Mouse (Mus musculus) spleen, adult 18-20 months (tissue): ENCODE results near the gene 1810043G02Rik.
"Not testable (repeated sequence)": the region's sequence is repeated elsewhere in the genome, so short reads cannot be mapped to it uniquely, and the experiment has no call there.

Source experiments
- DNase-seq, 2 experiments: peaks; one replicate each; pipeline ENCODE4 v3.0.0; 2022; ENCODE audit warnings: mixed read lengths in 2 of 2

1810043G02Rik gene

DNA sequence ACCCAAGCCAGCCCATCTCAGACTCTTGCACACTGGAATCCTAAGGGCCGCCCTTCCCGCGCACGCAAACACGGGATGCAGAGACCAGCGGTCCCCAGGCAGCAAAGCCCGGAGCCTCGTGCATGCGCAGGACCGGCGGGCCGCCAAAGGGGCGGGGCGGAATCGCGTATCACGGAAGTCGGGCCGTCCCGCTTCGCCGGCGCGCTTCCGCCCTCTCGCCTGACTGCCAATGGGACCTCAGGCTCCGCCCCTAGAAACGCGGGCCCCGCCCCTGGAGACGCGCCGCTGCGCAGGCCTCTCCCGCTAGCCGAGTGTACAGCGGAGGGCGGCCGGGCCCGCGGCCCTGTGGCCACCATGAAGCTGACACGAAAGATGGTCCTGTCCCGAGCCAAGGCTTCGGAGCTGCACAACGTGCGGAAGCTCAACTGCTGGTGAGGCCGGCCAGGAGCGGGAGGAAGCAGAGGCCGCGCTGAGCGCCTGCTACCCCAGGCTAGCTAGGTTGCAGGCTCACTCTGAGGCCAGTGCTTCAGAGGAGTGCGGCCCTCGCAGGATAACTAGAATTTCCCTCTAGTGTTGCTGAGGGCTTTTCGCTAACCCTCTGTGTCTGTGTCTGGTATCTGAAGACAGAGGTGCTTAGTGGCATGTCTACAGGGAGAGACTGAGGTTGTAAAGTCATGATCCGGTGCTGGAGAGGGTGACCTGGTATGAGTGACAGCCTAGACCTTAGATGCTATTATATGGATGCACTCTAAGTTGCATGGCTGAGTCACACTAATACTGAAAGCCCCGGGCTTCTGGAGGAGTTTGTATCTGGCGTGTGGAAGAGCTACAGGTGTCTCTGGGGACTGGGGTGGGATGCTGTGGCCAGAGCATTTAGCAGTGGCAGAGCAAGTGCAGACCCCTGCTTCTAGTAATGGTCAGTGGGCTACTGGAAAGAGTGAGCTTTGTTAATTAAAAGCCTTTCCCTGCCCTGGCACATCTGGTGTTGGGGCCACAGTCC is at the start of gene 1810043G02Rik:
1810043G02Rik (plus strand) TSS at position 174 of the 1,000 bp plus-strand sequence.
- peak; percentile 98 to 100 for DNase-seq

GRCm38 (mm10) chr10:77939685-77940084 is 38.6 kb upstream of the 1810043G02Rik start:
- no peak for DNase-seq

GRCm38 (mm10) chr10:77950468-77950867 is 27.9 kb upstream of the 1810043G02Rik start:
- DNase-seq: not testable (repeated sequence)

DNA sequence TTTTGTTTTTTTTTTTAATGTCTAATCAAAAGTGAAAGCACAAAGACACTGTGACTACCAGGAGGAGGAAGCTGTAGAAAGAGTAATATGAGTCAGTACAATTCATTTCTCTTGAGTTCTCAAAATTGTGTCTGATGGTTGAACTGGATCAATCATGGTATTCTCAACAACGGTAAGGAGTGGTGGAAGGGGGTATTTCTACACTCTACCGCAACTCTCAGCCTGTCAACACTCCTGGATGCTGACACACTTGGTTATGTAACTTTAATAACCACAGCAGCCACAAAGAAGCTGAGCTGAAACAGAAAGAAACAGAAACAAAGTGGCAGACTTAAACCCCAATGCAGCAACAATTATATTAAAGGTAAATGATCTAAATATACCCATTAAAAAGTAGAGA is 15.6 kb upstream of the 1810043G02Rik start:
- no peak for DNase-seq

GRCm38 (mm10) chr10:77963971-77964370 is 14.4 kb upstream of the 1810043G02Rik start:
- DNase-seq: peak in 1 of 2 experiments; percentile 28

DNA sequence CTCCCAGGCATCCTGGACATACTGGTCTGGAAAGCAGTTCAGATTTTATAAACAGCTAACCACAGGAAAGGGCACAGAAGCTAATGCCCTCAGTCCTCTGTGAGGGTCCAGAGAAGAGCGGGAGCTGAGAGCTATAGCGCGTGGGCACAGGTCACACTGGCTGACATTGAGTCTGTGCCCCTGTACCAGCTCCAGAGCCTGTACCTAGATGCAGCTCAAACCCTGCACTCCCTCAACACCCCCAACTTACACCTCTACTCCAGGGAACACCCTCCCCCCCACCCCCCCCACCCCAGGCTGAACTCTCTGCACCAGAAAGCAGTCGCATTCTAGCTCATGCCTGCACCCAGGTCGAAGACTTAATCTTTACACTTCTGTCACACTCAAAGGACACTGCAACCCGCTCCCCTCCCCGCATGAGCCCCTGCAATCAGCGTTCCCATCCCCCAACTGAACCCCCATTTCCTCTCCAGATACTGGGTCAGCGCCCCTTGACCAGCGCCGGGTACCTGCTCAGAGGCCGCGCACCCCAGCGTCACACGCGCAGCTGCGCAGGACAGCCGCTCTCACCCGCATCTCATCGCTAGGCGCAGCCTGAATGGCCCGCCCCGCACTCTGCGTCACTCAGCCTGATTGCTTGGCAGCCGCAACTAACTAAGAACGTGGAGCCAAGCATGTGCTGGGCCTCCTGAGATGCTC is 8.9 kb upstream of the 1810043G02Rik start:
- peak; percentile 37 to 58 for DNase-seq

DNA sequence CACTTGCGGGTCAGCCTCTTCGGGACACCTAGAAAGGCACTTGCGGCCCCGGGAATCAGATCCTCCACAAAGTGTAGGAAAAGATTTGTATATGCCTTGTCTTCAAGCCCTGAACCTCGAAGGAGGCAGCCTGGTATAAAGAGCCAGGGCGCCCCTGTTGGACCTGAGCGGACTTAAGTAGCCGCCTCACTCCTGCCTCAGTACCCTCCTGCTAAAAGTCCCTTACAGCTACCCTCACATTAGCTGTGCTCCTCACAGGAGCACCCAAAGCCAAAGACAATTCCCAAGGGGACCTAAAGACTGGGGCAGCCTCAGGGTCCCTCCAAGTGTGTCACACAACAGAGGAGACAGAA is 8.4 kb upstream of the 1810043G02Rik start:
- DNase-seq: no peak

DNA sequence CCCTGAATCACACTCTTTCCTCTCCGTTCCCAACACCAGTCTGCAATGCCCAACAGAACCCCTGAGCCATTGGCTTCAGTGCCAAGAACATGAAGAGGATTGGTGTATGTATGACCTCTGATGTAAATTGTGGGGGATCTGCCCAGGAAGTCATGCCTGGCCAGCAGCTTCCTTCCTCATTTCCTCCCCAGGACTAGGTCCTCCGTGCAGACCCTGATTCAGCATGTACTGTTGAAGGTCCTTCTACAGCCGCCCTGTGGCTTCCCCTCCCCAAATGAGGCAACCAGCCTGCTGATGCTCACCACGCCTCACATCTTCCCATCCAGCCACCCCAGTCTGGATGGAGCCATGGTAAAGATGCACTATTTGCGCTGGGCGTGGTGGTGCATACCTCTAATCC is 7.8 kb upstream of the 1810043G02Rik start, which contains the start of gene Trpm2:
Trpm2 (minus strand) TSS at position 83 of the 400 bp plus-strand sequence.
- peak; percentile 31 to 34 for DNase-seq

GRCm38 (mm10) chr10:77971191-77971590 is 7.1 kb upstream of the 1810043G02Rik start:
- DNase-seq: peak; percentile 35 to 62

DNA sequence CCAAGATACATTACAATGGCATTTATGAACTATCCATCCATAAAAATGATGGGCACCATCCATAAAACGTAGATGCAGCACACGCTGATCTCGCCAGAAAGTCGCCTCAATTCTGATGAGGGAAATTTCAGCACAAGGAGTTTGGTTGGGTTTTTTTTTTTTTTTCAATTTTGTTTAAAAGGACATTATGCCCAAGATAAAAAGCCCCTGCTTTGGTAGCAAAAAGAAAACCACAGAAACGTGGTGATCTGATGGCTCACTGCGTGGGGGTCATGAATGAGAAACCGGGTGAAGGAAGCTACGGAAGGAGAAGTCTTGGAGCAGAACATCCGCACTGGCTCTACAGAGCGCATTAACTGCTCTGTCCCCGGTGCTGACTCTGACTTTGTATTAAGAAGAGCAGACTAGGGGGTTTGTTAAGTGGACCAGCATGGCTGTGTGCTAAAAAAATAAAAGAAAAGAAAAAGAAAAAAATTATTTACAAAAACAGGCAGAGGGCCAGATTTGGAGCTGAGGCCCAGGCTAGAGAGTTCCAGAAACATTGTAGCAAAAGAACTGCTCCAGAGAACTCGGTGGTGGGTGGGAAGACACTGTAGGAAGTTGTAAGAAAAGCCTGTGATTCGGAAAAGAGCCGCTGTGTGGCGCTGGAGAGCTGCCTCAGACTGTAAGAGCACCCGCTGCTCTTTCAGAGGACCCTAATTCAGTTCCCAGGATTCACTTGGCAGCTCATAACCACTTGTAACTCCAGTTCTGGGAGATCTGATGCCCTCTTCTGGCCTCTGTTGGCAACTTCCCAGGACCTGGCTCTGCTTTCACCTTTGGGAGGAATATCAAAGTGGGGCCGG is 6.4 kb upstream of the 1810043G02Rik start:
- peak in 1 of 2 experiments; percentile 45 for DNase-seq

- DNase-seq: no peak
Measured at GRCm38 (mm10) chr10:77974323-77974722, 4.0 kb upstream of the 1810043G02Rik start.

- no peak for DNase-seq
Measured at GRCm38 (mm10) chr10:77974811-77975210, 3.5 kb upstream of the 1810043G02Rik start.

DNA sequence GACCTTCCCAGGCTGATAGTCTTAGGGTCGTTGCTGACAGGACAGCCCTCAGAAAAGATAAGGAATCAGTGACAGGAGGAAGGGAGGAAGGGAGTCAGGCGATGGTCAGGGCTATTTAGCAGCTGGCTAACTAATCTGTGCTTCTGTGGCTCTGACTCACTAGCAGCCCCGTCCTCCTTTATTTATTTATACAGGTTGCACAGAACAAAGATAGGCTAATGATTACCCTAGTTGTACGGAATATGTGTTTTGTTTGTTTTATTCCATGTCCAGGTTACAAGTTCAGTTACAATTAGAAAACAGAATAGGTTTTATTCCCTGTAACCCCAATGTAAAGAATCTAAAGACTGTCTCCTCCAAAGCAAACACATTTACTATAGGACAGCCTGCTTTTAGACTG is 2.7 kb upstream of the 1810043G02Rik start:
- DNase-seq: no peak

GRCm38 (mm10) chr10:77976458-77977150 is 1.7 kb upstream of the 1810043G02Rik start:
- DNase-seq: peak in 1 of 2 experiments; percentile 32

DNA sequence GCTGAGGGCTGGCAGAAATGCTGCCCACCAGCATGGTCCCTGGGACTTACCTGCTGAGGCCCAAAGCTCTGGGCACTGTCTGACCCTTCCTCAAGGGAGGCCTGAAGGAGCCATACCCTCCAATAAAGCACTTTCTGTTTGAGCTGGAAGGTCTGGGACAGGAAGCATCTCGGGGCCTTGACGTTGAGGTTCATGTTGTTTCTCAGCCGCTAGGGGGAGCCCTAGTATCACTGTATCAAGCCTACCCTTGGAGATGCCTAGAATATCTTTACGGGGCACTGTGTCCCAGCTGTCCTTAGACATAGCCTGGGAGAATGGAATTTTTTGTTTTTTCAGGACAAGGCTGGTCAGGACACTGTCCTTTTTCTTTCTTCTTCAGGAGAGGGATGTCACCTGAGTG is 6.3 kb downstream of the 1810043G02Rik start:
- peak; percentile 27 to 73 for DNase-seq

DNA sequence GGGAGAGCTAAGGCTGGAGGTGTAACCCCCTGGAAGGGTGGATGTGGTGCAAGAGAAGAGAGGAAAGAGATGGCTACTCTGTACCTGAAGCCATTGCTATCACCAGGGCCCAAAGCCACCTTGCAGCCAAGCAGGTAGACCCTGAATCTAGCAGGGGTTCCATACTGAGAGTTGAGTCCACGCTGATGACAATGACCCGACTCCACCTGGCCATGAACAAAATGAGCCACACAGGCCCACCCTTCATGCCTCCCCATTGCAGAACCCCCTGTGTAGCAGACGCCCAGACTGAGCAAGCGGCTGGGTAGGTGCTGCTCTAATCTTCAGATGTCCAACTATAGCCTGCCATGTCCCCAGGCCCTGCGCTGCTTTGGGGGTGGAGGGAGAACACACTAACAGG is 7.5 kb downstream of the 1810043G02Rik start:
- DNase-seq: no peak

DNA sequence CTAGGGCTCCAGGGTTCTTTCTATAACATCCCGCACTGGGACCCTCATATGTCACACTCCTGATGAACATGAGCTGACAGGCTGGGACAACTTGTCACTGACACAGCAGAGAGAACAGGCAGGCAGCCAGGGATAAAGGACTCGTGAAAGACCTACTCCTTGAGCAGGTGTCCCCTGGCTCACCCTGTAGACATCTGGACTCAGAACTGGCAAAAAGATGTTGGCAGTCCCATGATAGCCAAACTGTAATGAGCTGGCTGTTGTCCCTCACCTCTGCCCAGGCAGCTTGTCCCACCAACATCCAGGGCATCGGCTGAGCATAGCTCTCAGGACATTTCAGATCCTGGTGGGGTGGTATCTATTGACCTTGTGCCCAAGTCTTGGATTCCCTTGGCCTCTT is 17.3 kb downstream of the 1810043G02Rik start:
- no peak for DNase-seq

- no peak for DNase-seq
Measured at GRCm38 (mm10) chr10:78000200-78000599, 21.9 kb downstream of the 1810043G02Rik start.

- no peak for DNase-seq
Measured at GRCm38 (mm10) chr10:78001796-78002195, 23.5 kb downstream of the 1810043G02Rik start.

GRCm38 (mm10) chr10:78002316-78002715 is 24.0 kb downstream of the 1810043G02Rik start:
- DNase-seq: no peak

- DNase-seq: no peak
Measured at GRCm38 (mm10) chr10:78004479-78005100, 26.3 kb downstream of the 1810043G02Rik start.
